Mouse (Mus musculus) neural tube, embryonic 12.5 days (tissue): Measurements from ENCODE around the gene Tmem94. TPM values are rescaled to one million over a fixed set of nuclear protein-coding genes. Genes with fewer than 3 reads are reported as not detected.

Experiments
- ATAC-seq: fragments of 200-750 bp; cut with Nextera tagmentation; 2 replicates; pipeline ENCODE4 v1.8.0; 2017; ENCODE audit warnings: low read depth, mild to moderate bottlenecking, moderate TSS enrichment, moderate library complexity; ENCODE audit not compliant: low FRiP score
- H3K27ac ChIP-seq: fragments of 300-500 bp; sonication (generic); 2 replicates; pipeline ENCODE4 v1.5.1; 2016
- H3K27me3 ChIP-seq: fragments of 300-500 bp; sonication (generic); replicated peaks from 2 replicates; pipeline ENCODE4 v1.6.1; 2016; ENCODE audit warnings: mild to moderate bottlenecking
- H3K36me3 ChIP-seq: fragments of 300-500 bp; sonication (generic); 2 replicates; pipeline ENCODE4 v1.6.1; 2016; ENCODE audit warnings: mild to moderate bottlenecking
- H3K4me1 ChIP-seq: fragments of 300-500 bp; sonication (generic); 2 replicates; pipeline ENCODE4 v1.6.1; 2016
- H3K4me2 ChIP-seq: fragments of 300-500 bp; sonication (generic); replicated peaks from 2 replicates; pipeline ENCODE4 v1.6.1; 2016; ENCODE audit warnings: mild to moderate bottlenecking
- H3K4me3 ChIP-seq: fragments of 300-500 bp; sonication (generic); 2 replicates; pipeline ENCODE4 v1.5.1; 2016
- H3K9ac ChIP-seq: fragments of 300-500 bp; sonication (generic); 2 replicates; pipeline ENCODE4 v1.6.1; 2016; ENCODE audit warnings: mild to moderate bottlenecking
- H3K9me3 ChIP-seq: fragments of 300-500 bp; sonication (generic); 2 replicates; pipeline ENCODE4 v1.6.1; 2016; ENCODE audit warnings: mild to moderate bottlenecking
- WGBS: fragments of 180-500 bp; shearing (Covaris S2); methylation state at CpG from one replicate; pipeline ENCODE4 v1.1.7; 2016; 5-methylcytosine and 5-hydroxymethylcytosine counted together
- microRNA-seq: library from miRNA; unstranded; fragments of <30 nt; microRNA quantifications from one replicate; pipeline ENCODE4, GENCODE M21; 2017
- polyA plus RNA-seq: library from polyadenylated mRNA; unstranded; fragments of >200 nt; fragmentation: Nextera tagmentation; extraction: Ambion mirVana; gene quantifications from 2 replicates; pipeline ENCODE4 v1.2.1, GENCODE M21; 2016

Gene Tmem94
- polyA plus RNA-seq, 1 experiment from 2014 or later, result 34.7 TPM

- H3K9me3 ChIP-seq, result no peaks in the 10 kb centered on the region
- no peaks in the 10 kb centered on the region for H3K36me3 ChIP-seq
- H3K4me3 ChIP-seq, result no peak overlapping the region
- 0 out of 2 replicates have a peak, but pooled peaks cover 9% of the 10 kb centered on the region for H3K4me1 ChIP-seq
- no peaks in the 10 kb centered on the region for H3K27me3 ChIP-seq
- H3K4me2 ChIP-seq, result no peak overlapping the region
- no peak overlapping the region for H3K9ac ChIP-seq
- no peak for ATAC-seq
- no peak overlapping the region for H3K27ac ChIP-seq
- WGBS, result 48% methylated on average over 6 of the region's 6 CpGs
Measured at GRCm38 (mm10) chr11:115841961-115842550, 76.8 kb downstream of the Tmem94 start.

DNA sequence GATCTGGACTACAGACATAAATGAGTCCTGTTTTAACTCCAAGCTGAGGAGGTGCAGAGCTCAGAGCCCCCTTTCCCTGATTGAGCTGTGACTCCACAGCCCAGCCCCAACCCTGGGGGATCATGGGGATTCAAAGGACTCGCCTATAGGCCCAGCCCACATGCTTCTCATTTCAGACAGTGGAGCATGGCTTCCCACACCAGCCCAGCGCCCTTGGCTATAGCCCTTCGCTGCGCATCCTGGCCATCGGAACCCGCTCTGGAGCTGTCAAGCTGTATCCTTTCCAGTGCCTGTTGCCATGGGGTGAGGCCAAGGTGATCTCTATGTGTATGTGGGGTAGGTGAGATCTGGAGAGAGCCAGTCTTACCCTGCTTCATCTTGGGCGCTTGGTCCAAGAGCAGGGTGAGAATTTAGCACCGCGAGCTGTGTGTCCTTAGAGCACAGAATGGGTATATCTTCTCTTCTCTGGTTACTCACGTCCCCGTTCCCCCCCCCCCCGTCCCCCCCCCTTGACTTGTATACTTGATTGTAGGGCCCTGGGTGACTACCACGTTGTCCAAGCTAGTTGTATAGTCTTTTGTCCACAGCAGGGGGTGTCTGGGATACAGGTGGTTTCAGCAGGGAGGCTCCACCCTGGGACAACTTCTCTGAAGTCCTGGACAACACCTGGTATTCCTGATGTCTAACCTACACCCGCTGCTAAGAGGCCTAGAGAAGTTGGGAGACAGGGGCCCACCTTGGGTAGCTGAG lies 78.1 kb downstream of the Tmem94 start:
- no peak overlapping the region for H3K4me3 ChIP-seq
- 81% methylated on average over 14 of the region's 14 CpGs for WGBS
- 0 out of 2 replicates have a peak, but pooled peaks cover 9% of the 10 kb centered on the region for H3K4me1 ChIP-seq
- no peak overlapping the region for H3K27ac ChIP-seq
- ATAC-seq, result no peak
- H3K9me3 ChIP-seq, result no peaks in the 10 kb centered on the region
- H3K27me3 ChIP-seq, result no peaks in the 10 kb centered on the region
- H3K4me2 ChIP-seq, result no peak overlapping the region
- no peak overlapping the region for H3K9ac ChIP-seq
- H3K36me3 ChIP-seq, result no peaks in the 10 kb centered on the region

- H3K4me2 ChIP-seq, result no peak overlapping the region
- H3K4me3 ChIP-seq, result no peak overlapping the region
- H3K9ac ChIP-seq, result no peak overlapping the region
- no peaks in the 10 kb centered on the region for H3K27me3 ChIP-seq
- ATAC-seq, result no peak
- no peaks in the 10 kb centered on the region for H3K9me3 ChIP-seq
- 90% methylated on average over 5 of the region's 5 CpGs for WGBS
- H3K36me3 ChIP-seq, result no peaks in the 10 kb centered on the region
- no peak overlapping the region for H3K27ac ChIP-seq
- 0 out of 2 replicates have a peak, but pooled peaks cover 9% of the 10 kb centered on the region for H3K4me1 ChIP-seq
Measured at GRCm38 (mm10) chr11:115843891-115844239, 78.6 kb downstream of the Tmem94 start.

- Histone ChIP-seq H3K4me3 (no peak overlapping the region), H3K36me3 (no peaks in the 10 kb centered on the region), H3K9me3 (no peaks in the 10 kb centered on the region), H3K27me3 (no peaks in the 10 kb centered on the region), H3K9ac (no peak overlapping the region), H3K4me1 (0 out of 2 replicates have a peak, but pooled peaks cover 9% of the 10 kb centered on the region), H3K4me2 (no peak overlapping the region), H3K27ac (no peak overlapping the region)
- WGBS, result 82% methylated on average over 8 of the region's 8 CpGs
- no peak for ATAC-seq
Measured at GRCm38 (mm10) chr11:115844240-115844639, 79.0 kb downstream of the Tmem94 start.

- ATAC-seq, result no peak
- H3K27me3 ChIP-seq, result no peaks in the 10 kb centered on the region
- H3K27ac ChIP-seq, result no peak overlapping the region
- WGBS, result 97% methylated on average over 2 of the region's 2 CpGs
- H3K36me3 ChIP-seq, result no peaks in the 10 kb centered on the region
- H3K9ac ChIP-seq, result no peak overlapping the region
- H3K4me2 ChIP-seq, result no peak overlapping the region
- H3K9me3 ChIP-seq, result no peaks in the 10 kb centered on the region
- H3K4me3 ChIP-seq, result no peak overlapping the region
- H3K4me1 ChIP-seq, result 0 out of 2 replicates have a peak, but pooled peaks cover 9% of the 10 kb centered on the region
Measured at GRCm38 (mm10) chr11:115845819-115846218, 80.6 kb downstream of the Tmem94 start.

Small RNAs within 50 kb of the gene (microRNA-seq; reads per million reads assigned to microRNA genes)
- gene Mir5621, result not detected

Other genes starting within 250 kb of the Tmem94 start
- 1,184 and 1,219 TPM in 2 replicates for gene Sumo2, start 229.2 kb upstream of the Tmem94 start, polyA plus RNA-seq
- 141 and 143 TPM in 2 replicates for gene Nup85, start 201.0 kb upstream of the Tmem94 start, polyA plus RNA-seq
- 85.2 and 90.2 TPM in 2 replicates for gene Mrps7, start 161.5 kb upstream of the Tmem94 start, polyA plus RNA-seq
- gene Gga3, start 161.4 kb upstream of the Tmem94 start, polyA plus RNA-seq, result 33.7 and 38.5 TPM in 2 replicates
- gene Mif4gd, start 152.5 kb upstream of the Tmem94 start, polyA plus RNA-seq, result 11.6 and 12.5 TPM in 2 replicates
- 27.5 and 28.2 TPM in 2 replicates for gene Slc25a19, start 137.1 kb upstream of the Tmem94 start, polyA plus RNA-seq
- 173 and 186 TPM in 2 replicates for gene Grb2, start 56.8 kb upstream of the Tmem94 start, polyA plus RNA-seq
- 14.4 and 16.7 TPM in 2 replicates for gene Caskin2, start 48.2 kb downstream of the Tmem94 start, polyA plus RNA-seq
- 26.4 and 30.7 TPM in 2 replicates for gene Tsen54, start 49.3 kb downstream of the Tmem94 start, polyA plus RNA-seq
- 3.9 and 5.7 TPM in 2 replicates for gene Llgl2, start 58.6 kb downstream of the Tmem94 start, polyA plus RNA-seq
- gene Myo15b, start 93.0 kb downstream of the Tmem94 start, polyA plus RNA-seq, result 0.11 and 0.19 TPM in 2 replicates
- 1.8 and 2.7 TPM in 2 replicates for gene Smim5, start 134.5 kb downstream of the Tmem94 start, polyA plus RNA-seq
- gene Smim6, start 146.6 kb downstream of the Tmem94 start, polyA plus RNA-seq, result 0.83 and 1.0 TPM in 2 replicates
- gene Sap30bp, start 167.8 kb downstream of the Tmem94 start, polyA plus RNA-seq, result 53.7 and 54.8 TPM in 2 replicates
- 24.2 and 30.2 TPM in 2 replicates for gene Recql5, start 168.0 kb downstream of the Tmem94 start, polyA plus RNA-seq
- 0.99 and 1.4 TPM in 2 replicates for gene Itgb4, start 209.3 kb downstream of the Tmem94 start, polyA plus RNA-seq
- gene Galk1, start 247.3 kb downstream of the Tmem94 start, polyA plus RNA-seq, result 100 and 109 TPM in 2 replicates